Mouse (Mus musculus) MN1 (cell line): ENCODE measurements around the gene Lysmd2.
"Not testable (repeated sequence)": the region's sequence is repeated elsewhere in the genome, so short reads cannot be mapped to it uniquely, and the experiment has no call there.

Experiments
- DNase-seq: peaks from one replicate; pipeline ENCODE4 v3.0.0-alpha.2; 2016; ENCODE audit warnings: low spot score

Lysmd2 gene

GRCm38 (mm10) chr9:75625556-75626307 is at the start of gene Lysmd2:
TSS of gene Lysmd2 (plus strand) at chr9:75625741.
- peak; percentile 73 for DNase-seq

GRCm38 (mm10) chr9:75579321-75579720 is 46.2 kb upstream of the Lysmd2 start:
- DNase-seq: no peak

- DNase-seq: peak; percentile 55
Measured at GRCm38 (mm10) chr9:75581694-75582350, 43.7 kb upstream of the Lysmd2 start.

GRCm38 (mm10) chr9:75589850-75590790 is 35.4 kb upstream of the Lysmd2 start:
- DNase-seq: no peak

- peak; percentile 44 for DNase-seq
Measured at GRCm38 (mm10) chr9:75593481-75593880, 32.1 kb upstream of the Lysmd2 start.

- DNase-seq: no peak
Measured at GRCm38 (mm10) chr9:75597036-75597435, 28.5 kb upstream of the Lysmd2 start.

- DNase-seq: no peak
Measured at GRCm38 (mm10) chr9:75597596-75597995, 27.9 kb upstream of the Lysmd2 start.

GRCm38 (mm10) chr9:75599191-75599841 is 26.2 kb upstream of the Lysmd2 start:
- peak; percentile 25 for DNase-seq

GRCm38 (mm10) chr9:75600166-75600934 is 25.2 kb upstream of the Lysmd2 start:
- DNase-seq: peak; percentile 77

GRCm38 (mm10) chr9:75601510-75601909 is 24.0 kb upstream of the Lysmd2 start:
- no peak for DNase-seq

- DNase-seq: no peak
Measured at GRCm38 (mm10) chr9:75607496-75607895, 18.0 kb upstream of the Lysmd2 start.

GRCm38 (mm10) chr9:75609505-75609904 is 16.0 kb upstream of the Lysmd2 start:
- DNase-seq: peak; percentile 34

GRCm38 (mm10) chr9:75609965-75610364 is 15.6 kb upstream of the Lysmd2 start:
- peak; percentile 40 for DNase-seq

GRCm38 (mm10) chr9:75610571-75611493 is 14.7 kb upstream of the Lysmd2 start, which contains the start of gene Tmod2:
TSS of gene Tmod2 (minus strand) at chr9:75611325.
- DNase-seq: peak; percentile 82

GRCm38 (mm10) chr9:75616560-75616959 is 9.0 kb upstream of the Lysmd2 start:
- DNase-seq: no peak

- no peak for DNase-seq
Measured at GRCm38 (mm10) chr9:75618836-75619400, 6.6 kb upstream of the Lysmd2 start.

GRCm38 (mm10) chr9:75619761-75620160 is 5.8 kb upstream of the Lysmd2 start:
- not testable (repeated sequence) for DNase-seq

- DNase-seq: no peak
Measured at GRCm38 (mm10) chr9:75621428-75621827, 4.1 kb upstream of the Lysmd2 start.

- DNase-seq: no peak
Measured at GRCm38 (mm10) chr9:75624983-75625555, 472 bp upstream of the Lysmd2 start.
